Mouse (Mus musculus): ENCODE measurements around the gene Ppp1r27.
"Not testable (repeated sequence)": the region's sequence is repeated elsewhere in the genome, so short reads cannot be mapped to it uniquely, and the experiment has no call there.

The Ppp1r27 gene

GRCm38 (mm10) chr11:120518027-120518426 is 32.9 kb downstream of the Ppp1r27 start:
- no peak for DNase-seq (ENCODE audit: low read depth in 2 of 2, low spot score in 2 of 2)

- DNase-seq (ENCODE audit: low read depth in 2 of 2, low spot score in 2 of 2) = no peak
Measured at GRCm38 (mm10) chr11:120517147-120517546, 33.8 kb downstream of the Ppp1r27 start.

- DNase-seq (ENCODE audit: low read depth in 2 of 2, low spot score in 2 of 2) = peak; percentile 77 to 84
Measured at GRCm38 (mm10) chr11:120515611-120516010, 35.3 kb downstream of the Ppp1r27 start.

GRCm38 (mm10) chr11:120514262-120514661 is 36.7 kb downstream of the Ppp1r27 start:
- not testable (repeated sequence) for DNase-seq (ENCODE audit: low read depth in 2 of 2, low spot score in 2 of 2)

- DNase-seq (ENCODE audit: low read depth in 2 of 2, low spot score in 2 of 2) = no peak
Measured at GRCm38 (mm10) chr11:120512790-120513453, 38.0 kb downstream of the Ppp1r27 start.

- no peak for DNase-seq (ENCODE audit: low read depth in 2 of 2, low spot score in 2 of 2)
Measured at GRCm38 (mm10) chr11:120510375-120511030, 40.4 kb downstream of the Ppp1r27 start.

- no peak for DNase-seq (ENCODE audit: low read depth in 2 of 2, low spot score in 2 of 2)
Measured at GRCm38 (mm10) chr11:120509940-120510339, 41.0 kb downstream of the Ppp1r27 start.

GRCm38 (mm10) chr11:120508290-120508870 is 42.6 kb downstream of the Ppp1r27 start:
- DNase-seq (ENCODE audit: low read depth in 2 of 2, low spot score in 2 of 2) = no peak

GRCm38 (mm10) chr11:120507611-120508289 is 43.2 kb downstream of the Ppp1r27 start:
- DNase-seq (ENCODE audit: low read depth in 2 of 2, low spot score in 2 of 2) = no peak

GRCm38 (mm10) chr11:120506899-120507298 is 44.0 kb downstream of the Ppp1r27 start:
- no peak for DNase-seq (ENCODE audit: low read depth in 2 of 2, low spot score in 2 of 2)

GRCm38 (mm10) chr11:120505661-120506060 is 45.3 kb downstream of the Ppp1r27 start:
- DNase-seq (ENCODE audit: low read depth in 2 of 2, low spot score in 2 of 2) = no peak

GRCm38 (mm10) chr11:120501701-120502100 is 49.2 kb downstream of the Ppp1r27 start:
- no peak for DNase-seq (ENCODE audit: low read depth in 2 of 2, low spot score in 2 of 2)

- no peak for DNase-seq (ENCODE audit: low read depth in 2 of 2, low spot score in 2 of 2)
Measured at GRCm38 (mm10) chr11:120501018-120501417, 49.9 kb downstream of the Ppp1r27 start.

- DNase-seq (ENCODE audit: low read depth in 2 of 2, low spot score in 2 of 2) = no peak
Measured at GRCm38 (mm10) chr11:120500357-120500756, 50.6 kb downstream of the Ppp1r27 start.

Measured in CD8-positive naive resting alpha-beta T cell, adult 2 months (primary cell).